Mouse (Mus musculus): ENCODE results near the gene Hint3.
A peak's percentile ranks its signal among the peaks of the same experiment; 100 is the strongest.
"Not testable (repeated sequence)": the region's sequence is repeated elsewhere in the genome, so short reads cannot be mapped to it uniquely, and the experiment has no call there.

Hint3 gene

GRCm38 (mm10) chr10:30629513-30629912 is at the start of gene Hint3:
Hint3 (minus strand) TSS chr10:30629632.
- DNase-seq (ENCODE audit: low spot score): no peak

GRCm38 (mm10) chr10:30678051-30678450 is 48.6 kb upstream of the Hint3 start:
- DNase-seq (ENCODE audit: low spot score): no peak

- no peak for DNase-seq (ENCODE audit: low spot score)
These were observed 45.4 kb upstream of the Hint3 start for GRCm38 (mm10) chr10:30674825-30675224.

GRCm38 (mm10) chr10:30666580-30666979 is 37.1 kb upstream of the Hint3 start:
- DNase-seq (ENCODE audit: low spot score): no peak

- DNase-seq (ENCODE audit: low spot score): no peak
These were observed 31.3 kb upstream of the Hint3 start for GRCm38 (mm10) chr10:30660564-30661328.

- no peak for DNase-seq (ENCODE audit: low spot score)
These were observed 26.2 kb upstream of the Hint3 start for GRCm38 (mm10) chr10:30655655-30656054.

- no peak for DNase-seq (ENCODE audit: low spot score)
These were observed 18.2 kb upstream of the Hint3 start for GRCm38 (mm10) chr10:30647681-30648080.

- DNase-seq (ENCODE audit: low spot score): no peak
These were observed 8.8 kb upstream of the Hint3 start for GRCm38 (mm10) chr10:30638216-30638615.

GRCm38 (mm10) chr10:30636474-30637154 is 7.2 kb upstream of the Hint3 start:
- DNase-seq (ENCODE audit: low spot score): not testable (repeated sequence)

- no peak for DNase-seq (ENCODE audit: low spot score)
These were observed 3.3 kb upstream of the Hint3 start for GRCm38 (mm10) chr10:30632718-30633117.

GRCm38 (mm10) chr10:30629977-30630376 is 545 bp upstream of the Hint3 start:
- no peak for DNase-seq (ENCODE audit: low spot score)

GRCm38 (mm10) chr10:30628444-30628843 is 988 bp downstream of the Hint3 start:
- DNase-seq (ENCODE audit: low spot score): not testable (repeated sequence)

GRCm38 (mm10) chr10:30627548-30627947 is 1.9 kb downstream of the Hint3 start:
- no peak for DNase-seq (ENCODE audit: low spot score)

- no peak for DNase-seq (ENCODE audit: low spot score)
These were observed 5.0 kb downstream of the Hint3 start for GRCm38 (mm10) chr10:30624161-30625019.

- DNase-seq (ENCODE audit: low spot score): no peak
These were observed 6.5 kb downstream of the Hint3 start for GRCm38 (mm10) chr10:30622928-30623327.

GRCm38 (mm10) chr10:30618918-30619210 is 10.6 kb downstream of the Hint3 start:
- no peak for DNase-seq (ENCODE audit: low spot score)

- DNase-seq (ENCODE audit: low spot score): peak; percentile 98
These were observed 11.1 kb downstream of the Hint3 start for GRCm38 (mm10) chr10:30618091-30618917.

GRCm38 (mm10) chr10:30613039-30613438 is 16.4 kb downstream of the Hint3 start:
- no peak for DNase-seq (ENCODE audit: low spot score)

GRCm38 (mm10) chr10:30609614-30610013 is 19.8 kb downstream of the Hint3 start:
- DNase-seq (ENCODE audit: low spot score): no peak

- no peak for DNase-seq (ENCODE audit: low spot score)
These were observed 21.3 kb downstream of the Hint3 start for GRCm38 (mm10) chr10:30608109-30608508.

- peak; percentile 82 for DNase-seq (ENCODE audit: low spot score)
These were observed 28.9 kb downstream of the Hint3 start, which contains the start of gene Trmt11 for GRCm38 (mm10) chr10:30600542-30600966. Trmt11 (minus strand) TSS chr10:30600749.

GRCm38 (mm10) chr10:30600094-30600534 is 29.3 kb downstream of the Hint3 start:
- DNase-seq (ENCODE audit: low spot score): no peak

Measured in ovary, adult 18-20 months (tissue).